Mouse (Mus musculus) liver, embryonic 13.5 days (tissue): Measurements from ENCODE around the gene Hist1h1a. TPM values are rescaled to one million over a fixed set of nuclear protein-coding genes. Genes with fewer than 3 reads are reported as not detected.

Source experiments
- ATAC-seq: fragments of 200-750 bp; cut with Nextera tagmentation; 2 replicates; pipeline ENCODE4 v1.8.0; 2017; ENCODE audit warnings: low read depth, mild to moderate bottlenecking, moderate number of reproducible peaks, moderate library complexity
- DNase-seq: peaks from one replicate; pipeline ENCODE4 v3.0.0; 2022
- H3K27ac ChIP-seq: fragments of 300-500 bp; sonication (generic); 2 replicates; pipeline ENCODE4 v1.5.1; 2015; ENCODE audit warnings: moderate library complexity, mild to moderate bottlenecking, inconsistent platforms
- H3K27me3 ChIP-seq: fragments of 300-500 bp; sonication (generic); 2 replicates; pipeline ENCODE4 v1.6.1; 2015; ENCODE audit warnings: mild to moderate bottlenecking, inconsistent platforms
- H3K36me3 ChIP-seq: fragments of 300-500 bp; sonication (generic); 2 replicates; pipeline ENCODE4 v1.6.1; 2015; ENCODE audit warnings: mild to moderate bottlenecking, inconsistent platforms
- H3K4me1 ChIP-seq: fragments of 300-500 bp; sonication (generic); replicated peaks from 2 replicates; pipeline ENCODE4 v1.6.1; 2015; ENCODE audit warnings: inconsistent platforms
- H3K4me2 ChIP-seq: fragments of 300-500 bp; sonication (generic); 2 replicates; pipeline ENCODE4 v1.6.1; 2015; ENCODE audit warnings: inconsistent platforms, mild to moderate bottlenecking, moderate library complexity
- H3K4me3 ChIP-seq: fragments of 300-500 bp; sonication (generic); replicated peaks from 2 replicates; pipeline ENCODE4 v1.5.1; 2015; ENCODE audit warnings: mild to moderate bottlenecking, inconsistent platforms
- H3K9ac ChIP-seq: fragments of 300-500 bp; sonication (generic); 2 replicates; pipeline ENCODE4 v1.6.1; 2015; ENCODE audit warnings: mild to moderate bottlenecking, inconsistent platforms
- H3K9me3 ChIP-seq: fragments of 300-500 bp; sonication (generic); replicated peaks from 2 replicates; pipeline ENCODE4 v1.6.1; 2016; ENCODE audit warnings: inconsistent platforms
- WGBS: fragments of 180-500 bp; shearing (Covaris S2); methylation state at CpG from one replicate; pipeline ENCODE4 v1.1.7; 2015; ENCODE audit not compliant: insufficient replicate concordance; 5-methylcytosine and 5-hydroxymethylcytosine counted together
- polyA plus RNA-seq: library from polyadenylated mRNA; unstranded; fragments of >200 nt; fragmentation: Nextera tagmentation; extraction: Ambion mirVana; gene quantifications from 2 replicates; pipeline ENCODE4 v1.2.1, GENCODE M21; 2015

The Hist1h1a gene
- polyA plus RNA-seq, 1 experiment from 2014 or later, result 8.1 TPM

DNA sequence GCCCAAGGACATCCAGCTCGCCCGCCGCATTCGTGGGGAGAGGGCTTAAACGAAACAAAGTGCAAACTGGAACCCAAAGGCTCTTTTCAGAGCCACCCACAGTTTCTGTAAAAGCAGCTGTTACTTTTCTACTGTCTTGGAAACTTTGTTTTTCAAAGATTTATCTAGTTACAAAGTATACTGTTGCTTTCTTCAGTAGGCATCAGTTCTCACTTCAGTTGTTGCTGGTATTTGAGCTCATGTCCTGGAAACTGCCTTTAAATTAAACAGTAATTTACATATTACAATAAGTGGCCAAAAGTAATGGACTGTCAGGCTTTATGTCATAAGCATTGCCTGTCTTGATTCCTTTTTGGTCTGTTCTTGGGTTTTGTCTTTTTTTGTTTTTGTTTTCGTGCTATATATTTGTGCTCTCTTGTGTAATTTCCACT is 10.7 kb upstream of the Hist1h1a start:
- Histone ChIP-seq H3K27ac (peak overlapping the region; percentile 97), H3K4me1 (peaks cover 56% of the 10 kb centered on the region), H3K9ac (peak overlapping the region; percentile 85), H3K4me3 (peak overlapping the region; percentile 56), H3K4me2 (peak overlapping the region; percentile 70), H3K9me3 (no peaks in the 10 kb centered on the region), H3K27me3 (no peaks in the 10 kb centered on the region), H3K36me3 (no peaks in the 10 kb centered on the region)
- WGBS, result 3% methylated on average over 6 of the region's 6 CpGs
- ATAC-seq, result no peak
- DNase-seq, result no peak

DNA sequence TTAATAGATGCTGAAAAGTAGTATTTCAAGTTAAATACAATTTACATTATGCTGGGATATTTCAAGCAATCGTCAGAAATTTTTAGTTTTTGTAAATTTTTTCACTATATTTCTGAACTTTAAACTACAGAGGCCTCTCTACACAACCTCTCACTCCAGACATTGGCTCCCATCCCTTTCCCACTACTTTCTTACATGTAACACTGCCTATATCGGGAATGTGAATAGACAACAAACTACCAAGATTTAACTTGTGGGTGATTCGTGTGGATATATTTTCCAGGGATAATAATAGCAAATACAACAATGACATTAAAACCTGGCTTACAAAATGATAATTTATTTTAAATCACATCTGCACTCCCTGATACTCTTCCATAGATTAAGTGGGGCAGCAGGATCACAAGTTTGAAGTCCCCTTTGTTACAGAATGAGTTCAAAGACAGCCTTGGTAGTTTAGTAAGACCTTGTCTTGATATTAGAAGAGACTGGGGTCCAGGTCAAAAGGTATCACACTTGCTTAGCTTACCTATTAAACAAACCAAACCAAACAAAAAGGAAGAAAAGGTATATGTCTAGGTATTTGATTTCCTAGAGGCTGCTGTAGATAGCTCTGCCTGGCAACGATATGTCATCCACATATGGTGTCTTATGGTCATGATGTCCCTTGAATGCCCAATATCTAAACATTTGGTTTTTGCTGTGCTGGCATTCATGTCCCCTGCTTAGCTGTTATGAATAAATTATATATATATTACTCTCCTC is 10.0 kb upstream of the Hist1h1a start:
- WGBS, result 52% methylated on average over 4 of the region's 4 CpGs
- peak overlapping the region; percentile 97 for H3K27ac ChIP-seq
- H3K4me2 ChIP-seq, result peak overlapping the region; percentile 70
- H3K36me3 ChIP-seq, result no peaks in the 10 kb centered on the region
- no peaks in the 10 kb centered on the region for H3K27me3 ChIP-seq
- no peak for ATAC-seq
- H3K4me3 ChIP-seq, result peak overlapping the region; percentile 56
- DNase-seq, result no peak
- peaks cover 55% of the 10 kb centered on the region for H3K4me1 ChIP-seq
- peak overlapping the region; percentile 85 for H3K9ac ChIP-seq
- no peaks in the 10 kb centered on the region for H3K9me3 ChIP-seq

DNA sequence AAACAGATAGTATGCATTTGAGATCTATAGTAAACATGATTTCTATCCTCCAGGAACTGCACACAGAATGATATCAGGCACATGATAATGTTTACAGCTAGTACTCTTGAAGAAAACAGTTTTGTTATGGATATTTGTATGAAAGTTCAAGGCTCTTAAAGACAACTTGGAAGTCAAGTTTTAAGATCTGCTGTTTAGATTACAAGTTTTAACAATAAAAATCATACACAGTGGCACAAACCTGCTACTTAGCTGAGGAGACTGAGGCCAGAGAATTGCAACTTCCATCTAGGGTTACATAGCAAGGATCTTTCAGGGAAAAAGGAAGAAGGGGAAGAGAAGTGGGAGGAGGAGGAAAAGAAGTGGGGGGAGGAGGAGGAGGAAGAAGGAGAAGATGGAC is 8.5 kb upstream of the Hist1h1a start:
- DNase-seq, result no peak
- H3K27ac ChIP-seq, result peak overlapping the region; percentile 88
- H3K9me3 ChIP-seq, result no peaks in the 10 kb centered on the region
- H3K4me1 ChIP-seq, result peaks cover 59% of the 10 kb centered on the region
- H3K9ac ChIP-seq, result peak overlapping the region; percentile 40
- H3K4me3 ChIP-seq, result no peak overlapping the region
- no peaks in the 10 kb centered on the region for H3K36me3 ChIP-seq
- H3K27me3 ChIP-seq, result no peaks in the 10 kb centered on the region
- no peak overlapping the region for H3K4me2 ChIP-seq
- no peak for ATAC-seq

DNA sequence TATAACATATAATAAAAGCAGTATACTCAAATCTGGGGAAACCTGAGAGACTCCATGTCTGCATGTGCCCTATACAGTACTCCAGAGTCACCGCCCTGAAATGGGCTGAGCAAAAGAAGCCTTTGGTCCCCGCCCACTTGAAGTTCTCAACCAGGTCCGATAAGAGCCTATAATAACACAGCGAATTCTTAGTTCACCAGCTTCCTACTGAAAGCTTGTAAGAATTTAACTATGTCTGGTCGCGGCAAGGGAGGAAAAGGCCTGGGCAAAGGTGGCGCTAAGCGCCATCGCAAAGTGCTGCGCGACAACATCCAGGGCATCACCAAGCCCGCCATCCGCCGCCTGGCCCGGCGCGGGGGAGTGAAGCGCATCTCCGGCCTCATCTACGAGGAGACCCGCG is 6.7 kb upstream of the Hist1h1a start, which contains the start of gene Hist1h4b:
Gene Hist1h4b (plus strand): TSS at position 224 of the 400 bp plus-strand sequence.
- no peaks in the 10 kb centered on the region for H3K9me3 ChIP-seq
- no peaks in the 10 kb centered on the region for H3K36me3 ChIP-seq
- peak within 1 kb of the TSS; percentile 72 for H3K4me2 ChIP-seq
- H3K4me1 ChIP-seq, result peaks cover 64% of the 10 kb centered on the region
- H3K9ac ChIP-seq, result peak within 1 kb of the TSS; percentile 78
- DNase-seq (peak; percentile 92), ATAC-seq (peak; percentile 69)
- H3K27ac ChIP-seq, result peak within 1 kb of the TSS; percentile 98
- peak within 1 kb of the TSS; percentile 52 for H3K4me3 ChIP-seq
- 1% methylated on average over 17 of the region's 22 CpGs for WGBS
- no peaks in the 10 kb centered on the region for H3K27me3 ChIP-seq

DNA sequence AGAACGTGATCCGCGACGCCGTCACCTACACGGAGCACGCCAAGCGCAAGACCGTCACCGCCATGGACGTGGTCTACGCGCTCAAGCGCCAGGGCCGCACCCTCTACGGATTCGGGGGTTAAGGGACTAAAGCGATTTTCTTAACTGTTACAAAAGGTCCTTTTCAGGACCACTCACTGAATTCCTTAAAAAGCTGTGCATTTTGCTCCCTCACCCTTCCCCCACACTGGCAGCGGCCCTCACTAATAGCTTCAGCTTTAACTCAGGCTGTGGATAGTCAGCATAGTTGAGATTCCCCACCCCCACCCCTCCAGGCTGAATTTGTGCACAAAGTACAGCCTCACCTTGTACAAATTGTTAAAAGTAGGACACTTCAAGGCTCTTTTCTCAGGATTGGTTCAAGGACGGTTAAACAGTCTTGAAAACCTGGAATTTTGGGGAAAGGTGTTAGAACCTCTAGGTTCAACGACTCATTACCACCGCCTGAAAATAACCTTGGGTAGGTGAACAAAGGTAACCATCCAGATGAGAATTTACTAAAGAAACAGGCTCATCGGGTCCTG is 6.2 kb upstream of the Hist1h1a start:
- H3K4me2 ChIP-seq, result peak overlapping the region; percentile 72
- H3K9me3 ChIP-seq, result no peaks in the 10 kb centered on the region
- H3K9ac ChIP-seq, result peak overlapping the region; percentile 78
- H3K4me3 ChIP-seq, result peak overlapping the region; percentile 52
- DNase-seq (peak; percentile 74), ATAC-seq (peak; percentile 10)
- H3K4me1 ChIP-seq, result peaks cover 65% of the 10 kb centered on the region
- H3K36me3 ChIP-seq, result no peaks in the 10 kb centered on the region
- H3K27ac ChIP-seq, result peak overlapping the region; percentile 98
- WGBS, result 1% methylated on average over 13 of the region's 23 CpGs
- H3K27me3 ChIP-seq, result no peaks in the 10 kb centered on the region

DNA sequence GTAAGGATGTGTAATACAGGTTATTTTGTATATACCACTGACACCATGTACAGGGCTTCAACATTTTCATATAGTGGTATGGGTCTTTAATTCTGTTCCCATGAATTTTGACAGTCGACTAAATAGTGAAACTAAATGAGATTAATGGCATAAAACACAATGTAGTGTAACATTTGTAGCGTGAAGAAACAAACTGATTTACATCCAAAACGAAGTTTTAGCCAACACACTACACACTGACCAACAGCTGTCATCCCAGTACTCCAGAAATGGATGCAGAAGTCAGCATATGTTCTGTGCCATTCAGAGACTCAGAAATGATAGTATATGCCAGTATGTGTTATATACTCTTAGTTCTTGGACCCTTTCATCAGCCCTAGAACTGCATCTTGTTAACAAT is 5.5 kb upstream of the Hist1h1a start:
- Histone ChIP-seq H3K9ac (peak overlapping the region; percentile 78), H3K27me3 (no peaks in the 10 kb centered on the region), H3K27ac (peak overlapping the region; percentile 98), H3K36me3 (no peaks in the 10 kb centered on the region), H3K4me2 (peak overlapping the region; percentile 55), H3K4me1 (peaks cover 66% of the 10 kb centered on the region), H3K4me3 (peak overlapping the region; percentile 52), H3K9me3 (no peaks in the 10 kb centered on the region)
- DNase-seq (no peak), ATAC-seq (no peak)
- 33% methylated on average over 3 of the region's 3 CpGs for WGBS

DNA sequence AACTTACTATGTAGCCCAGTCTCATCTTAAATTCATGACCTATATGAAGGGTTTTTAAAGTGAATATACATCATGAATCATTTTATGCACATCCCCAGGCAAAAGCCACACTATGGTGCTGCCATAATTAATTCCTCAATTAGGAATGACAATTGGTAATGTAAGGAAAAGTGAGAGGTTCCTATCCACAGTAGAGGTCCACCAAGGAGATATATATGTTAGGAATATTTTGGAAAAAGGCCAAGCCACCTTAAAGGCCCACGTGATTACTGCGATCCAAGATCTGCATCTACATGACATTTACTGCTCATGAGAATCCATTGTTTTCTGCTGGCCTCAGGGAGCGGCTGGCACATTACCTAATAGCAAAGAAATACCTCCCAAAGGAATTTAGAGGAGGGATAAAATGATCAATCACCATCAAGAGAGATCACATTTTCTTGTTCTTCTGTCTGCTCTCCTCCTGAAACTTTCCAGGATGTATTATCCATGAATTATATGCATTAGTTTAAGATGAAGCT is 4.2 kb upstream of the Hist1h1a start:
- DNase-seq, result no peak
- Histone ChIP-seq H3K36me3 (no peaks in the 10 kb centered on the region), H3K4me2 (peak overlapping the region; percentile 83), H3K4me3 (peak overlapping the region; percentile 63), H3K9me3 (no peaks in the 10 kb centered on the region), H3K9ac (peak overlapping the region; percentile 78), H3K27ac (peak overlapping the region; percentile 98), H3K4me1 (peaks cover 67% of the 10 kb centered on the region), H3K27me3 (no peaks in the 10 kb centered on the region)
- ATAC-seq, result no peak
- 85% methylated on average over 3 of the region's 3 CpGs for WGBS

DNA sequence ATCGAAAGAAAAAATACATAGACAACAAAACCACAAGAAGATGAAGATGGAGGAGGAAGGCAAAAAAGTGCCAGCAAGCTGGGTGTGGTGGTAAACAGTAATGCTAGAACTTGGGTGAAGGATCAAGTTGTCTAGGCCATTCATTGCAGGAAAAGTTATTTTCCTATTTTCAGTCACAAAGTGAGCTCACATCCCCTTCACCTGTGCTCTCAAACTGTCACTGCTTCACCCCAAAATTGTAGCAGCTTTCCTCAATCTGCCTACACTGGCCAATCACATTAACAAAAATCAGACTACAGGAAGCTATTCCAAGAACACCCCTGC is 3.6 kb upstream of the Hist1h1a start:
- no peaks in the 10 kb centered on the region for H3K36me3 ChIP-seq
- peak overlapping the region; percentile 83 for H3K4me2 ChIP-seq
- no peaks in the 10 kb centered on the region for H3K9me3 ChIP-seq
- H3K4me1 ChIP-seq, result peaks cover 73% of the 10 kb centered on the region
- WGBS, result 49% methylated on average over 1 of the region's 1 CpGs
- no peaks in the 10 kb centered on the region for H3K27me3 ChIP-seq
- DNase-seq (no peak), ATAC-seq (no peak)
- peak overlapping the region; percentile 63 for H3K4me3 ChIP-seq
- H3K27ac ChIP-seq, result peak overlapping the region; percentile 98
- H3K9ac ChIP-seq, result peak overlapping the region; percentile 78

DNA sequence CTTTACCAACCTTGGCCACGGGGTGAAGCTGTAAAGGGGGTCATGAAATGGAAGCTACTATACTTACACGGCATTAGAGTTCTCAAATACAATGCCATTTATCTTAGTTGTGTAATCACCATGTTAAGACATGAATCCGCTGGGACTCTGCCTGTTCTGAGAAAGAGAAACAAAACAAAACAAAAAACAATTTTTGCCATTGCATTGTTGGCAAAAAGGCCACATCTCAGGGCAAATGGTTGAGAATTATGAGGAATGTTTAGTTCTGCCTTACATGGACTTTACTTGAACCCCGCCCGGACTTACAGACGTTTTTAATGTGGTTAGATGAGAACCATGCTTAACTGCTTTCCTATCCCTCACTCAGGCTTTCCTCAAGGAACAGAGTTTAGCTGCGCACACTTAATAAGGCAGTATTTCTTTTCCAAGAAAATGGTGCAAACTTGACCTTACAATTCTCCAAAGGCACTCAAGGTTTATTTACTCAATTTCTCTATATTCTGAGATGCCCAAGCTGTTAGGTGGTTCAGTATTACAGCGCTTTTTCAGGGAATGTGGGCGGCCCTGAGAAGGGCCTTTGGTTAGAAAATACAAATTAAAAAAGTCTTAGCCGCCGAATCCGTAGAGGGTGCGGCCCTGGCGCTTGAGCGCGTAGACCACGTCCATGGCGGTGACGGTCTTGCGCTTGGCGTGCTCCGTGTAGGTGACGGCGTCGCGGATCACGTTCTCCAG is 3.1 kb upstream of the Hist1h1a start:
- ATAC-seq (no peak), DNase-seq (peak; percentile 47)
- no peaks in the 10 kb centered on the region for H3K36me3 ChIP-seq
- H3K9me3 ChIP-seq, result no peaks in the 10 kb centered on the region
- H3K4me3 ChIP-seq, result peak overlapping the region; percentile 63
- peak overlapping the region; percentile 78 for H3K9ac ChIP-seq
- peaks cover 73% of the 10 kb centered on the region for H3K4me1 ChIP-seq
- under 1% methylated on average over 26 of the region's 27 CpGs for WGBS
- peak overlapping the region; percentile 83 for H3K4me2 ChIP-seq
- H3K27me3 ChIP-seq, result no peaks in the 10 kb centered on the region
- H3K27ac ChIP-seq, result peak overlapping the region; percentile 98

DNA sequence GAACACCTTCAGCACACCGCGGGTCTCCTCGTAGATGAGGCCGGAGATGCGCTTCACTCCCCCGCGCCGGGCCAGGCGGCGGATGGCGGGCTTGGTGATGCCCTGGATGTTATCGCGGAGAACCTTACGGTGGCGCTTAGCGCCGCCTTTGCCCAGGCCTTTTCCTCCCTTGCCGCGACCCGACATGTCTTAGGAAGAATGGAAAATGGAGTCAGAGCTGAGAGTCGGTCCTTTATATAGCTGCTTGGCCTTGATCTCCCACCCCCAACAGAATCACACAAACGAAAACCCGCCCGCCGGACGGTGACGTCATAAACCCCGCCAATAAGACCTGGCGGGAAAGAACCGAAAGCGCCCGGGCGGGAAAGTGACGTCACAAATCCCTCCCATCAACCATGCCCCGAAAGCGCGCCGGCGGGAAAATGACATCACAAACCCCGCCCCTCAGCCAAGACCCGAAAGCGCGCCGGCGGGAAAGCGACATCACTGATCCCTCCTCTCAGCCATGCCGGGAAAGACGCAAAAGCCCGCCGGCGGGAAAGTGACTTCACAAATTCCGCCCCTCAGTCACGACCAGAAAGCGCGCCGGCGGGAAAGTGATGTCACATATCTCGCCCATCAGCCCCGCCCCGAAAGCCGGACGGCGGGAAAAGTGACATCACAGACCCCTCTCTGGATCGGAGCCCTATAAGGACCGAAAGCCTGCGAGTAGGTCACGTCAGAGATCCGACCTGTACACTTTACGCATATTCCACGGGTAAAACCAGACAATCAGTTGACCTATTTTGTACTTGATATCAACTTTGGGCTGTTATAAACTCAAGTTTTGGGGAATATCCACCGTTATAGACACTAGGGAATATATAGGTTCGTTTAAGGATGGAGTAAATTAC is 2.2 kb upstream of the Hist1h1a start, which contains the start of gene Hist1h4a:
Gene Hist1h4a (minus strand): TSS at position 259 of the 893 bp plus-strand sequence.
- peak; percentile 62 for ATAC-seq
- Histone ChIP-seq H3K4me2 (peak within 1 kb of the TSS; percentile 83), H3K27me3 (no peaks in the 10 kb centered on the region), H3K4me1 (peaks cover 73% of the 10 kb centered on the region), H3K36me3 (no peaks in the 10 kb centered on the region), H3K9me3 (no peaks in the 10 kb centered on the region), H3K4me3 (peak within 1 kb of the TSS; percentile 63), H3K9ac (peak within 1 kb of the TSS; percentile 78), H3K27ac (peak within 1 kb of the TSS; percentile 98)
- peak; percentile 99 for DNase-seq
- WGBS, result under 1% methylated on average over 67 of the region's 72 CpGs
